Mouse (Mus musculus): ENCODE measurements around the gene Gm21985.
A peak's percentile ranks its signal among the peaks of the same experiment; 100 is the strongest.
"Not testable (repeated sequence)": the region's sequence is repeated elsewhere in the genome, so short reads cannot be mapped to it uniquely, and the experiment has no call there.

The Gm21985 gene

GRCm38 (mm10) chr2:112392689-112393088, 126.6 kb downstream of the Gm21985 start:
- no peak for DNase-seq (ENCODE audit: low spot score)

- DNase-seq (ENCODE audit: low spot score), result no peak
Measured at GRCm38 (mm10) chr2:112393958-112394357, 127.8 kb downstream of the Gm21985 start.

GRCm38 (mm10) chr2:112396649-112397048, 130.5 kb downstream of the Gm21985 start:
- DNase-seq (ENCODE audit: low spot score), result no peak

- no peak for DNase-seq (ENCODE audit: low spot score)
Measured at GRCm38 (mm10) chr2:112407030-112407429, 140.9 kb downstream of the Gm21985 start.

- DNase-seq (ENCODE audit: low spot score), result no peak
Measured at GRCm38 (mm10) chr2:112425308-112425707, 159.2 kb downstream of the Gm21985 start.

GRCm38 (mm10) chr2:112428534-112428933, 162.4 kb downstream of the Gm21985 start:
- DNase-seq (ENCODE audit: low spot score), result not testable (repeated sequence)

GRCm38 (mm10) chr2:112429665-112430064, 163.6 kb downstream of the Gm21985 start:
- DNase-seq (ENCODE audit: low spot score), result no peak

GRCm38 (mm10) chr2:112430403-112430802, 164.3 kb downstream of the Gm21985 start:
- no peak for DNase-seq (ENCODE audit: low spot score)

- DNase-seq (ENCODE audit: low spot score), result no peak
Measured at GRCm38 (mm10) chr2:112432523-112432922, 166.4 kb downstream of the Gm21985 start.

- no peak for DNase-seq (ENCODE audit: low spot score)
Measured at GRCm38 (mm10) chr2:112433359-112433758, 167.2 kb downstream of the Gm21985 start.

GRCm38 (mm10) chr2:112436292-112436691, 170.2 kb downstream of the Gm21985 start:
- DNase-seq (ENCODE audit: low spot score), result no peak

- no peak for DNase-seq (ENCODE audit: low spot score)
Measured at GRCm38 (mm10) chr2:112437589-112437988, 171.5 kb downstream of the Gm21985 start.

GRCm38 (mm10) chr2:112443491-112443890, 177.4 kb downstream of the Gm21985 start:
- DNase-seq (ENCODE audit: low spot score), result no peak

- no peak for DNase-seq (ENCODE audit: low spot score)
Measured at GRCm38 (mm10) chr2:112445511-112445910, 179.4 kb downstream of the Gm21985 start.

- DNase-seq (ENCODE audit: low spot score), result not testable (repeated sequence)
Measured at GRCm38 (mm10) chr2:112448046-112448445, 181.9 kb downstream of the Gm21985 start.

- no peak for DNase-seq (ENCODE audit: low spot score)
Measured at GRCm38 (mm10) chr2:112448510-112449059, 182.5 kb downstream of the Gm21985 start.

GRCm38 (mm10) chr2:112449597-112450296, 183.6 kb downstream of the Gm21985 start:
- DNase-seq (ENCODE audit: low spot score), result peak; percentile 5

- not testable (repeated sequence) for DNase-seq (ENCODE audit: low spot score)
Measured at GRCm38 (mm10) chr2:112452513-112452912, 186.4 kb downstream of the Gm21985 start.

GRCm38 (mm10) chr2:112454125-112454861, 188.2 kb downstream of the Gm21985 start:
- no peak for DNase-seq (ENCODE audit: low spot score)

GRCm38 (mm10) chr2:112454862-112455564, 188.9 kb downstream of the Gm21985 start, which contains the start of gene Emc7:
TSS of gene Emc7 (plus strand) at chr2:112454997.
- peak; percentile 98 for DNase-seq (ENCODE audit: low spot score)

Data from ovary, postnatal 36 days (tissue).